Mouse (Mus musculus): ENCODE measurements at regions not wholly inside any gene's neighbourhood (a gene's known extent, or its start where the extent isn't known, plus 50 kb on each side); places are given as distances from the start of the nearest gene placed in this dataset.

DNA sequence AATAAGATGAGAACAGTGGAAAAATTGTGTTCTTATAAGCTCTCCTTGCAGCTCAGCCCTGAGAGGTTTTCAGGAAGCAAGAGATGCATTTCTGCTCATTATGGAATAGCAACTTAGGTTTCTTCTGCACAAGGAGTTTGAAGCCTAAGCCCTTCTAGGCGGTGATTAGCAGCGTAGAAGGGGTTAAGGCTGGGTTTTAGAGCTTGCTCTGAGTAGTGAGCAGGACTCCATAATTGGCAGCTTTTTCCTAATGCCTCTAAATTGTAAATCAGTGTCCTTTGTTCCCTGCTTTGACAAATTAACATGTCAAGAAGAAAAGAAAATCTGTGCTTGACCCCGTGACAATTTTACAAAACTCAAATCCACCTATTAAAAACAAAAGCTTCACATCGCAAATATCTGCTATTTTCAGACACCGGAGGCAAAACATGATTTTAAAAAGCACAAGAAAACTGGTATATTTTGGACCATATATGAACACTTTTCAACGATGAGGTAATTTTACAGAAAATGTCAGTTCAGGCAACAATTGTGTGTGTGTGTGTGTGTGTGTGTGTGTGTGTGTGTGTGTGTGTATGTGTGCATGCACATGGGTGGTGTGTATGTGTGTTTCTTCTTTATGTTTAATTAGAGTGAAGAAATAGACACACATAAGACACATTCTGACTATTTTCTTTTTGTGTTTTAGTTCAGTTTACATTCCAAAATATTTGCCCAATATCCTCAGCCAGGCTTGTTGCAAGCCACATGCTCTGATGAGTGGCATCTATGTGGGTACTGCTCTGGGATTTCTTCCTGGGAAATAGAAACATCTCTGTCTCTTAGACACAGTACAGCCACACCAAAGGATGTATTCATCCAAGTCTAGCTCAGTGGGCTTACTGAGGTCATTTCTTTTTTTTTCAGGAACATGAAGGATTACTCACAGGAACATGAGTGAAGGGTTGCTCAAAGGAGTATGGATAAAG lies 804.3 kb downstream of the Tmem132b start:
- Histone ChIP-seq H3K4me1 (no peaks in the 10 kb centered on the region), H3K4me3 (replicated peaks) (no peak overlapping the region), H3K27me3 (replicated peaks) (no peaks in the 10 kb centered on the region), H3K9me3 (peaks cover 57% of the 10 kb centered on the region), H3K36me3 (replicated peaks; ENCODE audit: low read length) (no peaks in the 10 kb centered on the region)
- TF ChIP-seq FLI1 (IDR thresholded peaks at IDR 0.05; ENCODE audit: low read length): no peak
- no peak for TF ChIP-seq GATA1 (IDR thresholded peaks at IDR 0.05; ENCODE audit: borderline replicate concordance, low read length)

DNA sequence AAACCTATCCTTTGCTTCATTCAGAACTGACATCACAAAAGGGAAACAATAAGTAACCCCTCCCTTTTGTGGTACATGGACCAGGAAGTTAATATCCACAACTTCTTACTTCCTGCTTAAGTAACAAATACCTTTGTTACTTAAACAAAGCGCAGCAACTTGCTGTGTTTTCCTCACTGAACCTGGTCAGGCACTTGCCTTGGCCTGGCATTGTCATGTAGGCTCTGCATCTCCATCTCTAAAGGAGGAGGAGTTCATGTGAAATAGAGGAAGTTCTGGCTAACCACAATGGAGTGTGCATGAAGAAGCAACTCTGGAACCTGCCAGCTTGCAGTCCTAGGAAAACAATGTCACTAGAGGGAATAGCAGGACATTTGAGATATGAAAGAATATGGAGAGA lies 806.3 kb downstream of the Tmem132b start:
- Histone ChIP-seq H3K27me3 (replicated peaks) (no peaks in the 10 kb centered on the region), H3K36me3 (replicated peaks; ENCODE audit: low read length) (no peaks in the 10 kb centered on the region), H3K4me1 (no peaks in the 10 kb centered on the region), H3K9me3 (peaks cover 55% of the 10 kb centered on the region), H3K4me3 (replicated peaks) (no peak overlapping the region)
- no peak for TF ChIP-seq GATA1 (IDR thresholded peaks at IDR 0.05; ENCODE audit: borderline replicate concordance, low read length)
- no peak for TF ChIP-seq FLI1 (IDR thresholded peaks at IDR 0.05; ENCODE audit: low read length)

DNA sequence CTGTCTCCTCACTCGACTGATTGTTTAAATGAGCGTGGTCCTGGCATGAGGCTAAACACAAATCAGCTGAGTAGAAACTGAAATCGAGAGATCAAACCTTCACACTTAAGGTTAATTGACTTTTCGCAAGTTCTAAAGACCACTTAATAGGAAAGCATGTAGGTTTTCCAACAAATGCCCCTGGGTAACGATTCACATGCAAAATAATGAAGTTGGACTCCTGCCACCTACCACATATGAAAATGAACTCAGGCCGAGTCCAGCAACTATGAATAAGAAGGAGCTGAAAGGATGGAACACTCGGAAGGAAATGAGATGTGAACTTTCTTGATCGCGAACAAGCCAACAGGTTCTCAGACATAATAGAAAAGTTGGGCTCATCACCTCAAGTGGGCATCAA lies 812.0 kb downstream of the Tmem132b start:
- Histone ChIP-seq H3K9me3 (peaks cover 61% of the 10 kb centered on the region), H3K4me3 (replicated peaks) (no peak overlapping the region), H3K27me3 (replicated peaks) (no peaks in the 10 kb centered on the region), H3K4me1 (no peaks in the 10 kb centered on the region), H3K36me3 (replicated peaks; ENCODE audit: low read length) (no peaks in the 10 kb centered on the region)
- TF ChIP-seq FLI1 (IDR thresholded peaks at IDR 0.05; ENCODE audit: low read length): no peak
- TF ChIP-seq GATA1 (IDR thresholded peaks at IDR 0.05; ENCODE audit: borderline replicate concordance, low read length): no peak

DNA sequence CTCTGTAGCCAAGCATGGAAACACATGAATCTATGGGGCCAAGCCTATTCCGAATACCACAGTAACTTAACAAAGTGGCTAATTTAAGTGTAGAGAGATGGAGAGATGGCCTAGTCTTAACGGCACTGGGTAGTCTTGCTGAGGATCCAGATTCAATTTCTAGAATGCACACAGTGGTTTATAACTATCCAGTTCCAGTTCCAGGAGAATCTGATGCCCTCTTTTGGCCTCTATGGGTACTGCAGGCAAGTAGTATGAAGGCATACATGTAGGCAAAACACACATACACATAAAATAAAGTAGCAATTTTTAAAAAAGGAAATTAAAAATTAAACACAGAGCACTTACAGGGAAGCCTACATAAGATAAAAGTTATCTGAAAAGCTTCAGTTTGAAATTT lies 819.4 kb downstream of the Tmem132b start:
- Histone ChIP-seq H3K4me3 (replicated peaks) (no peak overlapping the region), H3K4me1 (no peaks in the 10 kb centered on the region), H3K9me3 (peaks cover 55% of the 10 kb centered on the region), H3K27me3 (replicated peaks) (no peaks in the 10 kb centered on the region), H3K36me3 (replicated peaks; ENCODE audit: low read length) (no peaks in the 10 kb centered on the region)
- TF ChIP-seq FLI1 (IDR thresholded peaks at IDR 0.05; ENCODE audit: low read length): no peak

DNA sequence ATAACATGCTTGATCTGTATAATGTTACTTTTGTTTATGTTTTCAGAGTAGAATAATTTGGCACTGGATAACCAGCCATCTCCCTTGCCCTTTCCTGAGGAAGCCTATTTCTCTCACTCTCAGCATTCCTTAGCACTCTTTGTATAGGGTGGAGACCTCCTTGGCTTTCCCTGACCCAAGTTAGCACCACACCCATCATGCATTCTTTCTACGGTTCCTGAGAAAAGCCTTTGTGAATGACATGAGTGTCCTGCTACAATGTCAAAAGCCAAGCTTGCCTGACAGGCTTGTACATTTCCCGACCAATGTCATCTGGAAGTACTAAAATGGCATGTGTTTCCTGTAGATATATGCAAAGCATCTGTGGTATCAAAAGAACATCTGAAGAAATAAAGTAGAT lies 837.9 kb downstream of the Tmem132b start:
- TF ChIP-seq GATA1 (IDR thresholded peaks at IDR 0.05; ENCODE audit: borderline replicate concordance, low read length): no peak
- TF ChIP-seq FLI1 (IDR thresholded peaks at IDR 0.05; ENCODE audit: low read length): no peak
- Histone ChIP-seq H3K36me3 (replicated peaks; ENCODE audit: low read length) (no peaks in the 10 kb centered on the region), H3K4me3 (replicated peaks) (no peak overlapping the region), H3K4me1 (no peaks in the 10 kb centered on the region), H3K27me3 (replicated peaks) (no peaks in the 10 kb centered on the region), H3K9me3 (peaks cover 29% of the 10 kb centered on the region)

DNA sequence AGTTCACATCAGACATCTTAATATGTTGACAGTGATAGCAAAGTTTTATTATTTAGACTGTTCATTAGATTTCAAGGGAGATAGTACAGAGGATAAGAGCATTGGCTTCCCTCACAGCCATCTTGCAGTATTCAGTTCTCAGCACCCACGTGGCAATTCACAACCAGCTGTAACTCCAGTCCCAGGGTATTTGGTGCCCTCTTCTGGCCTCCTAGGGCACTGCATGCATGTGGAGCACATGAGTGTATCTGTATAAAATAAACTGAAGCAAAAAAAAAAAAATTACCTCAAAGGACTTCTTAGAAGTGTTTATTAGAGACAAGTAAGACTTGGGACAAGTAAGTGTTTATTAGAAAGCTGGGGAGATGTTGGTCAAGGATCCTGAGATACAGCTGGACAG lies 849.3 kb upstream of the Tmem132c start:
- TF ChIP-seq GATA1 (IDR thresholded peaks at IDR 0.05; ENCODE audit: borderline replicate concordance, low read length): no peak
- TF ChIP-seq FLI1 (IDR thresholded peaks at IDR 0.05; ENCODE audit: low read length): no peak
- H3K4me1 ChIP-seq: no peaks in the 10 kb centered on the region
- H3K27me3 ChIP-seq (replicated peaks): no peaks in the 10 kb centered on the region
- H3K4me3 ChIP-seq (replicated peaks): no peak overlapping the region
- H3K9me3 ChIP-seq: peaks cover 37% of the 10 kb centered on the region
- no peaks in the 10 kb centered on the region for H3K36me3 ChIP-seq (replicated peaks; ENCODE audit: low read length)

DNA sequence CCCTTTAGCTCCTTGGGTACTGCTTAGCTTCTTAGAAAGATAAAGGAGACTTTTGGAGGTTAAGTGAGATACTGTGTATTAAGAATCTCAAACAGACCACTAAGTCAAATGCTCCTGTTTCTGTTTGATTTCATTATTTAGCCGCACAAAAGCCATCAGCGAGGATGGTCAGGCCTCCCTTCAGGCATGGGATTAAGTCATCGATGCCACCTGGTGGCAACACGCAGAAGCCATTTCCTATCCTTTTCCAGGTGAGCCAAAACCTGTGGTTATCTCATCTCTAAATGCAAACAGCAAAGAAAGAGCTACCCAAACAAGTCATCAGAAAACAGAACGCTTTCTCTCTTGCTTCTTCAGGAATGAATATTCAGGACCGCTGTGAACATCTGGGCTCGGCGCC lies 846.3 kb upstream of the Tmem132c start:
- no peaks in the 10 kb centered on the region for H3K36me3 ChIP-seq (replicated peaks; ENCODE audit: low read length)
- TF ChIP-seq FLI1 (IDR thresholded peaks at IDR 0.05; ENCODE audit: low read length) (no peak), GATA1 (IDR thresholded peaks at IDR 0.05; ENCODE audit: borderline replicate concordance, low read length) (no peak)
- no peaks in the 10 kb centered on the region for H3K27me3 ChIP-seq (replicated peaks)
- H3K4me3 ChIP-seq (replicated peaks): no peak overlapping the region
- no peaks in the 10 kb centered on the region for H3K4me1 ChIP-seq
- H3K9me3 ChIP-seq: peaks cover 48% of the 10 kb centered on the region

DNA sequence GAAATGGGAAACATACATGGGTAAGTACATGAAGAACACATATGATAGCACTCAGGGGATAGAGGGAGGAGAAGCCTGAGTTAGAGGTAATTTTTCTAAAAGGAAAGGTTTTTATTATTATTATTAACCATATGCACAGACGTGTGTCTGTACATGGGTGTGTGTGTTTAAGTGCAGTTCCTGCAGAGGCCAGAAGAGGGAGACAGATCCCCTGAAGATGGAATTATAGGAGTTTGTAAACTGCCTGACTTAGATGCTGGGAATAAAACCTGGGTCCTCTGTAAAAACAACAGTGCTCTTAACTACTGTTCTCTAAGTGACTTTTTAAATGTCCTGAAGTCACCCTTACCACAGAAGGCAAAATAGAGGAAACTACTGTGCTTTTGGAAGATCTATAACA lies 809.9 kb upstream of the Tmem132c start:
- Histone ChIP-seq H3K4me3 (replicated peaks) (no peak overlapping the region), H3K36me3 (replicated peaks; ENCODE audit: low read length) (no peaks in the 10 kb centered on the region), H3K9me3 (peaks cover 55% of the 10 kb centered on the region), H3K27me3 (replicated peaks) (no peaks in the 10 kb centered on the region), H3K4me1 (no peaks in the 10 kb centered on the region)
- no peak for TF ChIP-seq FLI1 (IDR thresholded peaks at IDR 0.05; ENCODE audit: low read length)
- TF ChIP-seq GATA1 (IDR thresholded peaks at IDR 0.05; ENCODE audit: borderline replicate concordance, low read length): no peak

DNA sequence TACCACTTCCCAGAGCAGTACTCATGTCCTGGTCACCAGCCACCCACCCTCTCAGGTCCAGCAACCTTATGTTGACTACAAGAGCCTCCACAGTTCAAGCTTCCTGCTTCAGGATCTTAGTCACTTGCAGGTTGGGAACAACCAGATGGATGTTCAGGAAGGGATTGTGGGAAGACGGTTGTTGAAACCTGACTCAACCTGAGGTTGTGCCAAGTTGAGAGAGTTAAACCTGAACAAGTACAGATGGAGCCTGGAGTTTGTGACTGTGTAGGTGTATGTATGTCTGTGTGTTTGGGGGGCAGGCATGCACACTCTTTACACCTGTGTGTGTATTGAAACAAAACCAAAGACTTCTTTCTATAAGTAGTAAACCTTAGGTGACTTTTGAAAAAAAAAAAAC lies 802.9 kb upstream of the Tmem132c start:
- no peaks in the 10 kb centered on the region for H3K36me3 ChIP-seq (replicated peaks; ENCODE audit: low read length)
- no peak for TF ChIP-seq GATA1 (IDR thresholded peaks at IDR 0.05; ENCODE audit: borderline replicate concordance, low read length)
- no peaks in the 10 kb centered on the region for H3K4me1 ChIP-seq
- H3K27me3 ChIP-seq (replicated peaks): no peaks in the 10 kb centered on the region
- H3K4me3 ChIP-seq (replicated peaks): no peak overlapping the region
- H3K9me3 ChIP-seq: peaks cover 44% of the 10 kb centered on the region

DNA sequence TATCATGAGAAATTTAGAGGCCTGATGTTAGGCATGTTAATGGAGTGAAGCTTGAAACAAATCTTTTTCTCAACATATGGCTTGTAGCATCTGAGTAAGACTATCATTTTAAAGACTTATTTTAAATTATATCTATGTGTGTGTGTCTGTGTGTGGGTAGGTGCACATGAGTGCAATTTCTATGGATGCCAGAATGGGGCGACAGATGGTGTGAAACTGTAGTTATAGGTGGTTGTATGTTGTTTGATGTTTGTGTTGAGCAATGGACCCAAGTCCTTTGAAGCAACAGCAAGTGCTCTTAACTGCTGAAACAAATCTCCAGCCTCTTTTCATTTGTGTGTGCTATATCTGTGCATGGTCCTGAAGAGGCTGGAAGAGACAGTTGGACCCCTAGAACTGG lies 801.1 kb upstream of the Tmem132c start:
- Histone ChIP-seq H3K4me1 (no peaks in the 10 kb centered on the region), H3K27me3 (replicated peaks) (no peaks in the 10 kb centered on the region), H3K4me3 (replicated peaks) (no peak overlapping the region), H3K36me3 (replicated peaks; ENCODE audit: low read length) (no peaks in the 10 kb centered on the region), H3K9me3 (peaks cover 44% of the 10 kb centered on the region)
- TF ChIP-seq GATA1 (IDR thresholded peaks at IDR 0.05; ENCODE audit: borderline replicate concordance, low read length) (no peak), FLI1 (IDR thresholded peaks at IDR 0.05; ENCODE audit: low read length) (no peak)
